Mouse (Mus musculus) midbrain, embryonic 13.5 days (tissue): ENCODE data around the gene Fads1. TPM values are rescaled to one million over a fixed set of nuclear protein-coding genes. Genes with fewer than 3 reads are reported as not detected.

ENCODE experiments used
- ATAC-seq: fragments of 200-750 bp; cut with Nextera tagmentation; 2 replicates; pipeline ENCODE4 v1.8.0; 2017; ENCODE audit warnings: mild to moderate bottlenecking, moderate TSS enrichment, moderate library complexity
- H3K27ac ChIP-seq: fragments of 300-500 bp; sonication (generic); 2 replicates; pipeline ENCODE4 v1.5.1; 2015; ENCODE audit warnings: inconsistent platforms, mild to moderate bottlenecking, moderate library complexity
- H3K27me3 ChIP-seq: fragments of 300-500 bp; sonication (generic); 2 replicates; pipeline ENCODE4 v1.6.1; 2015; ENCODE audit warnings: mild to moderate bottlenecking, inconsistent platforms
- H3K36me3 ChIP-seq: fragments of 300-500 bp; sonication (generic); 2 replicates; pipeline ENCODE4 v1.6.1; 2015; ENCODE audit warnings: mild to moderate bottlenecking, inconsistent platforms
- H3K4me1 ChIP-seq: fragments of 300-500 bp; sonication (generic); replicated peaks from 2 replicates; pipeline ENCODE4 v1.6.1; 2015; ENCODE audit warnings: inconsistent platforms
- H3K4me2 ChIP-seq: fragments of 300-500 bp; sonication (generic); replicated peaks from 2 replicates; pipeline ENCODE4 v1.6.1; 2015; ENCODE audit warnings: moderate library complexity, mild to moderate bottlenecking, inconsistent platforms
- H3K4me3 ChIP-seq: fragments of 300-500 bp; sonication (generic); replicated peaks from 2 replicates; pipeline ENCODE4 v1.5.1; 2015; ENCODE audit warnings: mild to moderate bottlenecking, inconsistent platforms
- H3K9ac ChIP-seq: fragments of 300-500 bp; sonication (generic); replicated peaks from 2 replicates; pipeline ENCODE4 v1.6.1; 2015; ENCODE audit warnings: mild to moderate bottlenecking, inconsistent platforms
- H3K9me3 ChIP-seq: fragments of 300-500 bp; sonication (generic); 2 replicates; pipeline ENCODE4 v1.6.1; 2016; ENCODE audit warnings: mild to moderate bottlenecking, inconsistent platforms
- WGBS: fragments of 180-500 bp; shearing (Covaris S2); methylation state at CpG from one replicate; pipeline ENCODE4 v1.1.7; 2015; 5-methylcytosine and 5-hydroxymethylcytosine counted together
- microRNA-seq: library from miRNA; unstranded; fragments of <30 nt; microRNA quantifications from one replicate; pipeline ENCODE4, GENCODE M21; 2016
- polyA plus RNA-seq: library from polyadenylated mRNA; unstranded; fragments of >200 nt; fragmentation: Nextera tagmentation; extraction: Ambion mirVana; gene quantifications from 2 replicates; pipeline ENCODE4 v1.2.1, GENCODE M21; 2015

The Fads1 gene
- polyA plus RNA-seq, 1 experiment from 2014 or later: 173 TPM

GRCm38 (mm10) chr19:10239419-10239818 lies 56.7 kb downstream of the Fads1 start:
- peaks cover 25% of the 10 kb centered on the region for H3K27me3 ChIP-seq
- ATAC-seq: no peak
- no peak overlapping the region for H3K4me2 ChIP-seq
- no peak overlapping the region for H3K4me3 ChIP-seq
- WGBS: 46% methylated on average over 2 of the region's 2 CpGs
- H3K4me1 ChIP-seq: peaks cover 19% of the 10 kb centered on the region
- no peaks in the 10 kb centered on the region for H3K9me3 ChIP-seq
- H3K27ac ChIP-seq: no peak overlapping the region
- no peaks in the 10 kb centered on the region for H3K36me3 ChIP-seq
- H3K9ac ChIP-seq: no peak overlapping the region

- 3% methylated on average over 26 of the region's 26 CpGs for WGBS
- H3K9me3 ChIP-seq: no peaks in the 10 kb centered on the region
- no peak; the same call in 1 of the 2 replicates for ATAC-seq
- H3K27ac ChIP-seq: no peak overlapping the region
- no peaks in the 10 kb centered on the region for H3K36me3 ChIP-seq
- peaks cover 19% of the 10 kb centered on the region for H3K4me1 ChIP-seq
- peaks cover 25% of the 10 kb centered on the region for H3K27me3 ChIP-seq
- H3K4me2 ChIP-seq: peak overlapping the region; percentile 57
- H3K9ac ChIP-seq: peak overlapping the region; percentile 40
- H3K4me3 ChIP-seq: peak overlapping the region; percentile 37
These were observed 57.4 kb downstream of the Fads1 start for GRCm38 (mm10) chr19:10239975-10240653.

GRCm38 (mm10) chr19:10240654-10241305 lies 58.1 kb downstream of the Fads1 start, which contains the start of gene Myrf:
TSS of gene Myrf (minus strand) at chr19:10240748.
- peak; percentile 81 for ATAC-seq
- no peaks in the 10 kb centered on the region for H3K36me3 ChIP-seq
- H3K27me3 ChIP-seq: peaks cover 25% of the 10 kb centered on the region
- no peak within 1 kb of the TSS for H3K27ac ChIP-seq
- H3K4me2 ChIP-seq: peak within 1 kb of the TSS; percentile 57
- no peaks in the 10 kb centered on the region for H3K9me3 ChIP-seq
- WGBS: 8% methylated on average over 43 of the region's 43 CpGs
- peak within 1 kb of the TSS; percentile 37 for H3K4me3 ChIP-seq
- peaks cover 19% of the 10 kb centered on the region for H3K4me1 ChIP-seq
- H3K9ac ChIP-seq: peak within 1 kb of the TSS; percentile 40

- no peak overlapping the region for H3K4me2 ChIP-seq
- ATAC-seq: no peak
- no peak overlapping the region for H3K27ac ChIP-seq
- H3K27me3 ChIP-seq: peaks cover 28% of the 10 kb centered on the region
- H3K4me1 ChIP-seq: peaks cover 19% of the 10 kb centered on the region
- 0% methylated on average over 8 of the region's 8 CpGs for WGBS
- no peaks in the 10 kb centered on the region for H3K9me3 ChIP-seq
- H3K36me3 ChIP-seq: 0 out of 2 replicates have a peak, but pooled peaks cover 5% of the 10 kb centered on the region
- no peak overlapping the region for H3K9ac ChIP-seq
- H3K4me3 ChIP-seq: no peak overlapping the region
These were observed 60.2 kb downstream of the Fads1 start for GRCm38 (mm10) chr19:10242916-10243315.

- Histone ChIP-seq H3K27me3 (peaks cover 21% of the 10 kb centered on the region), H3K4me1 (peaks cover 19% of the 10 kb centered on the region), H3K27ac (no peak overlapping the region), H3K4me2 (no peak overlapping the region), H3K36me3 (peaks cover 11% of the 10 kb centered on the region; the same call in 1 of the 2 replicates), H3K4me3 (no peak overlapping the region), H3K9me3 (no peaks in the 10 kb centered on the region), H3K9ac (no peak overlapping the region)
- 16% methylated on average over 3 of the region's 3 CpGs for WGBS
- no peak for ATAC-seq
These were observed 61.5 kb downstream of the Fads1 start for GRCm38 (mm10) chr19:10244183-10244582.

Small RNAs within 50 kb of the gene (microRNA-seq; reads per million reads assigned to microRNA genes)
- gene Mir6993: 0.82 reads per million

Other genes starting within 250 kb of the Fads1 start
- 1,344 and 1,356 TPM in 2 replicates for gene Fth1, start 202.3 kb upstream of the Fads1 start, polyA plus RNA-seq
- gene Best1, start 181.3 kb upstream of the Fads1 start, polyA plus RNA-seq: 1.8 and 2.0 TPM in 2 replicates
- gene Rab3il1, start 181.2 kb upstream of the Fads1 start, polyA plus RNA-seq: 21.0 and 21.4 TPM in 2 replicates
- 8.7 and 9.1 TPM in 2 replicates for gene Fads3, start 141.3 kb upstream of the Fads1 start, polyA plus RNA-seq
- gene Fads2, start 81.1 kb upstream of the Fads1 start, polyA plus RNA-seq: 169 and 173 TPM in 2 replicates
- gene Tmem258, start 21.1 kb downstream of the Fads1 start, polyA plus RNA-seq: 386 and 396 TPM in 2 replicates
- gene Fen1, start 21.3 kb downstream of the Fads1 start, polyA plus RNA-seq: 47.9 and 49.6 TPM in 2 replicates
- gene Myrf, start 57.9 kb downstream of the Fads1 start, polyA plus RNA-seq: 0.58 and 0.77 TPM in 2 replicates
- 5.1 and 5.3 TPM in 2 replicates for gene Dagla, start 122.0 kb downstream of the Fads1 start, polyA plus RNA-seq
- gene Syt7, start 206.2 kb downstream of the Fads1 start, polyA plus RNA-seq: 8.2 and 8.8 TPM in 2 replicates